Mouse (Mus musculus) megakaryocyte, embryonic 14.5 days (primary cell): ENCODE results near the gene Fbxw27.

Experiments
- FLI1 ChIP-seq: IDR thresholded peaks from 2 replicates; pipeline ENCODE4 v1.6.1; 2012; ENCODE audit warnings: low read length, inconsistent platforms, mixed read lengths
- GATA1 ChIP-seq: IDR thresholded peaks from 3 replicates; pipeline ENCODE4 v1.6.1; 2012; ENCODE audit warnings: mixed read lengths, low read length, inconsistent platforms, borderline replicate concordance

- TF ChIP-seq GATA1 (no peak), FLI1 (no peak)
These were observed 42.1 kb upstream of the Fbxw27 start, which contains the start of gene Nme6 for GRCm38 (mm10) chr9:109832391-109833087.
